Mouse (Mus musculus) ovary, adult 18-20 months (tissue): Measurements from ENCODE around the gene Hnrnpm.

Experiments
- DNase-seq: peaks from one replicate; pipeline ENCODE4 v3.0.0; 2022; ENCODE audit warnings: low spot score, mixed read lengths

Gene Hnrnpm

GRCm38 (mm10) chr17:33597271-33597670 lies 89.4 kb downstream of the Hnrnpm start:
- no peak for DNase-seq
